Mouse (Mus musculus) E14TG2a.4 (cell line): ENCODE measurements around the gene Igsf10.

ENCODE experiments used
- CTCF ChIP-seq: conservative IDR thresholded peaks from 2 replicates; pipeline ENCODE4 v1.5.1; 2014; ENCODE audit warnings: low read length
- NANOG ChIP-seq: IDR thresholded peaks from 2 replicates; pipeline ENCODE4 v1.6.1; 2014; ENCODE audit warnings: borderline replicate concordance, low read length, mixed read lengths
- POU5F1 ChIP-seq: IDR thresholded peaks from 2 replicates; pipeline ENCODE4 v1.6.1; 2014; ENCODE audit warnings: low read length, borderline replicate concordance

DNA sequence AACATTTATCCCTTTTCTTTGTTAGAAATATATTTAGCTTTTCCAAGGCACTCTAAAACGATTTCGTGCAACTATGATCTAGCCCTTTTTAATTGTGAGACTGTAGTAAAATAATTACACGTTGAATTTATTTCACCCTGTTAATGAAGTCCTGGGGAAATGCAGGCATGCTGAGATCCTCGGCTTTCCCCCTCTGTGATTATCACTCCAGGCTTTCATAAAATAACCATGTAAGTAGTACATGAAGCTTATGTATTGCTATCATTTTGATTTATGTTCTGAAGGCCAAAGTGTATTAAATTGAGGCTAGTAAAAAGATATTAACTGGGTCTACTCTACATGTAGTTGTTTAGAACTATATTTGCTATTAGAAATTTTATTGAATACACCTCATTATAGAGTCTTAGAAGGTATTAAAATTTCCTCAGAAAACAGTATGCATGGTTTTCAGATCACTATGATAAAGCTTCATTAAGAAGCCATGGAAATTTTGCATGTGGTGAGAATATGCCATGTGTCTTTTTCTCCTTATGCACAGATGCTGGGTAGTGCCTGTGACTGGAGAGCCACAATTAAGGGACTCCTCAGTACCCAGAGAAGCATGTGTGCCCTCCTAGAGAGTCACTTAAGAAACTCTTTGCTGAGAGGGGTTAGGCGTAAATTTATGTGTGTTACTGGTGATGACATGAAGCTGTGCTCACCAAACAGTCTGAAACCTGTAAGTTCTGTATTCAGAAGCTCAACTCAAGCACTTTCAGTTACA lies 50.6 kb downstream of the Igsf10 start:
- TF ChIP-seq CTCF = no peak
- TF ChIP-seq NANOG = no peak
- TF ChIP-seq POU5F1 = no peak
